Mouse (Mus musculus): Measurements from ENCODE around the gene Frrs1. TPM values are rescaled to one million over a fixed set of nuclear protein-coding genes. Genes with fewer than 3 reads are reported as not detected.

The Frrs1 gene
- polyA plus RNA-seq, 1 experiment from 2014 or later, result 14.2 TPM

DNA sequence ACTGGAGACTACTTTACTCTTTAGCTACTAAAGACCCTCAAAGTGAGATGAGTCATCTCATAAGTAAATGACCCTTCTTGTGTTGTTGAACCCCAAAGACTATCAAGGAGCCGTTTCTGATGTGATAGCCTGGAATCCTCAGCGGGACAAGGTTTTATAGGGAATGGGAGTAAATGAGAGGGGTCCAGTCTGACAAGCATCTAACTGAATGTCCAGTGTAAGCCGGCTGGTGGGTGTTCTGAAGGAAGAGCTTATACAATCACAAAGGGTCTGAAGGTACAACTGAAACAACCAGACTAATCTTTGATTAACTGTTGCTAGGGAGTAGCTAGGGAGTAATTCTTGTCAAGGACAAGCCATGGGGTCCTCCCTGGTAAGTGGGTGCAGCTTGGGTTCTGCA, 6.8 kb upstream of the Frrs1 start:
- no peak overlapping the region for H3K27ac ChIP-seq
- no peaks in the 10 kb centered on the region for H3K9me3 ChIP-seq
- H3K4me1 ChIP-seq, result no peaks in the 10 kb centered on the region
- no peak for ATAC-seq (ENCODE audit: insufficient number of reproducible peaks, insufficient read depth, low FRiP score, low TSS enrichment, low read depth)
- 92% methylated on average over 3 of the region's 3 CpGs for WGBS
- H3K36me3 ChIP-seq, result no peaks in the 10 kb centered on the region
- no peaks in the 10 kb centered on the region for H3K27me3 ChIP-seq
- no peak overlapping the region for H3K4me2 ChIP-seq
- H3K9ac ChIP-seq, result no peak overlapping the region
- H3K4me3 ChIP-seq, result no peak overlapping the region

DNA sequence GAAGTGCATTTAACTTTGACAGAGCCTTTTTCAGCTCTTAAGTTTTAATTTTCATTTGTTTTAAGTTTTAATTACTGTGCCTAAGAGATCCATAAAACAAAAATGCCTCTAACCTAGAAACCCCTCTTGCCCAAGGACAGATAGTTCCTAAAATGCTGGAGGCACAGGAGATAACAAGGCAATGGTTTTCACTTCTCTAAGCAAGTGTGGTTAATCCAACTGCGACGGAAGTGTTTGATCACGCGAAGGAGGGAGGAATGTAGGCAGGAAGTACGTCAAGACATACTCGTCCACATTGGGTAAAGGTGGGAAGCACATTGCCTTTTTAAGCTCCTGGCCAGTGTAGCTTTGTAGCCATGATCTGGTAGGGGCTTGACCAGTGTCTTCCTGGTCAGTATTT, 1.7 kb upstream of the Frrs1 start:
- 65% methylated on average over 6 of the region's 6 CpGs for WGBS
- H3K9me3 ChIP-seq, result no peaks in the 10 kb centered on the region
- H3K27me3 ChIP-seq, result no peaks in the 10 kb centered on the region
- no peak overlapping the region for H3K4me2 ChIP-seq
- no peak for ATAC-seq (ENCODE audit: insufficient number of reproducible peaks, insufficient read depth, low FRiP score, low TSS enrichment, low read depth)
- H3K4me3 ChIP-seq, result no peak overlapping the region
- H3K36me3 ChIP-seq, result no peaks in the 10 kb centered on the region
- no peak overlapping the region for H3K9ac ChIP-seq
- no peak overlapping the region for H3K27ac ChIP-seq
- H3K4me1 ChIP-seq, result no peaks in the 10 kb centered on the region; the same call in 1 of the 2 replicates

DNA sequence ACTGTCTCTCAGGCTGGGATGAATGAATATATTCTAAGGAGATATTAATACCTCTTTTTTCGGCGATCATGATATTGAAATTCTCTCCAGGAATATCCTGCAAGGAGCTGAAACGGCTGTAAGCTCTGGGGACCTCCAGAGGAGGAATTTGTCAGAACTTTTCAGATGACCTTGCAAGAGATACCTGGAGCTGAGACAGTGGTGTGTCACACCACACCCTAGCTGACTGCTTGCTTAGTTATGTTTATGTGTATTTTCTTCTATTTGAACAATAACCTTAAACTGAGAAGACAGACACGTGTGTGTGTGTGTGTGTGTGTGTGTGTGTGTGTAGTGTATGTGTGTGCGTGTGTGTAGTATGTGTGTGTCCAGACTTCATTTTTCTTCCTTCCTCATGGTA, 488 bp downstream of the Frrs1 start:
- no peaks in the 10 kb centered on the region; the same call in 1 of the 2 replicates for H3K4me1 ChIP-seq
- H3K9ac ChIP-seq, result no peak overlapping the region
- no peaks in the 10 kb centered on the region for H3K27me3 ChIP-seq
- H3K9me3 ChIP-seq, result no peaks in the 10 kb centered on the region
- no peak overlapping the region for H3K4me2 ChIP-seq
- H3K4me3 ChIP-seq, result no peak overlapping the region
- no peak overlapping the region for H3K27ac ChIP-seq
- ATAC-seq (ENCODE audit: insufficient number of reproducible peaks, insufficient read depth, low FRiP score, low TSS enrichment, low read depth), result no peak
- no peaks in the 10 kb centered on the region for H3K36me3 ChIP-seq
- 80% methylated on average over 5 of the region's 5 CpGs for WGBS

DNA sequence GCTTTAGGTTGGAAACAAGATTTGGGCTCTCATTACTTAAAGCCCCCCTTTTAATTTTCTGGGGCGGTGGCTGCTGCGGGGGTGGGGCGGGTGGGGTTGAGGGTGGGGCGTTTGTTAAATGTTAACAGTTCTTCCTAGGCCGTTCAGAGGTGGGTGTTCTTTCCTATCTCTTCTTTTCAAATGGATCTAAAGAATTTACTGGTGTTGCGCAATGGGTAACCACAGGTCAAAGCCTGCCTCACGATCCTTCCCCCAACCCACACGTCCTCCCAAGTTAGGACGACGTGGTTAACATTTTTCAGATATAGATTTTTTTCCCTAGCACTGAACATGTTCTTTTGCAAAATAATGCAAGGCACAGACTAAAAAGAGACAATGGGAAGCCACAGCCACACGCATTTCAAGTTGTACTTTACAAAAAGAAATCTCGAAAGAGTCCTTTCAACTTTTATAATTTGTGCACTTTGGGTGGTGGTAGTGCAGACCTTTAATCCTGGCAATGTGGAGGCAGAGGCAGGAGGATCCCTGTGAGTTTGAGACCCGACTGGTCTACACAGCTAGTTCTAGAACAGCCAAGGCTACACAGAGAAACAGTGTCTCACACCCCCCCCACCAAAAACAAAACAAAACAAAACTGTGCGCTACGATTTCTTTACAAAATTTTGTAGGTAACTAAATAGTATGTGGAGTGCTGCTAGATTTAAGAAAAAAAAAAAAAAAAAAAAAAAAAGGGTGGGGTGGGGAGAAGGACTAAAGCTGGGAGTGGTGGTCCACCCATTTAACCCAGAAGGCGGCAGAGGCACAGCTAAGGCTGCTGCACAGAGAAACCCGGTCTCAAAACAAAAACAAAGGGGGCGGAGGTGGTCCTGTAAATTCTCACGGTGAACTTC, 1.3 kb downstream of the Frrs1 start:
- no peak for ATAC-seq (ENCODE audit: insufficient number of reproducible peaks, insufficient read depth, low FRiP score, low TSS enrichment, low read depth)

DNA sequence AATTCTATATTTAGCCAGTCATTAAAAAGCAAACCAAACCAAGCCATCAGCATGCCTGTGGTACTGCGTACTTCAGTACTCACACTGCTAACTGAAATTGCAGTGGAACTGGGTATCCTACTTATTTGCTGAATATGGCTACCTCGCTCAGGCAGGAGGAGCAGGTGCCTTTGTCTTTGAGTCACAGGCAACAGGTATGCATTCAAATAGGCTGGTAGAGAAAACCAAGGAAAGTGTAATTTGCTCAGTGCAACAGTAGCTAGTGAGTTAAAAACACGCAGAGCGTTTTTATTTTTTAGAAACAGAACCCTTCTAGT, 1.9 kb downstream of the Frrs1 start:
- no peaks in the 10 kb centered on the region for H3K27me3 ChIP-seq
- H3K4me3 ChIP-seq, result peak overlapping the region; percentile 59
- H3K9ac ChIP-seq, result peak overlapping the region; percentile 74
- peak overlapping the region; percentile 51; the same call in 1 of the 2 replicates for H3K27ac ChIP-seq
- WGBS, result 8% methylated on average over 4 of the region's 4 CpGs
- no peaks in the 10 kb centered on the region for H3K9me3 ChIP-seq
- H3K4me1 ChIP-seq, result no peaks in the 10 kb centered on the region; the same call in 1 of the 2 replicates
- H3K36me3 ChIP-seq, result no peaks in the 10 kb centered on the region
- peak overlapping the region; percentile 82 for H3K4me2 ChIP-seq
- peak; percentile 11; the same call in 1 of the 2 replicates for ATAC-seq (ENCODE audit: insufficient number of reproducible peaks, insufficient read depth, low FRiP score, low TSS enrichment, low read depth)

More for the DNA sequence above, 1.3 kb downstream of the Frrs1 start:
- WGBS, result 65% methylated on average over 19 of the region's 19 CpGs
- Histone ChIP-seq H3K27me3 (no peaks in the 10 kb centered on the region), H3K27ac (peak overlapping the region; percentile 51; the same call in 1 of the 2 replicates), H3K9me3 (no peaks in the 10 kb centered on the region), H3K4me3 (peak overlapping the region; percentile 59), H3K36me3 (no peaks in the 10 kb centered on the region), H3K9ac (no peak overlapping the region), H3K4me2 (peak overlapping the region; percentile 82), H3K4me1 (no peaks in the 10 kb centered on the region; the same call in 1 of the 2 replicates)

DNA sequence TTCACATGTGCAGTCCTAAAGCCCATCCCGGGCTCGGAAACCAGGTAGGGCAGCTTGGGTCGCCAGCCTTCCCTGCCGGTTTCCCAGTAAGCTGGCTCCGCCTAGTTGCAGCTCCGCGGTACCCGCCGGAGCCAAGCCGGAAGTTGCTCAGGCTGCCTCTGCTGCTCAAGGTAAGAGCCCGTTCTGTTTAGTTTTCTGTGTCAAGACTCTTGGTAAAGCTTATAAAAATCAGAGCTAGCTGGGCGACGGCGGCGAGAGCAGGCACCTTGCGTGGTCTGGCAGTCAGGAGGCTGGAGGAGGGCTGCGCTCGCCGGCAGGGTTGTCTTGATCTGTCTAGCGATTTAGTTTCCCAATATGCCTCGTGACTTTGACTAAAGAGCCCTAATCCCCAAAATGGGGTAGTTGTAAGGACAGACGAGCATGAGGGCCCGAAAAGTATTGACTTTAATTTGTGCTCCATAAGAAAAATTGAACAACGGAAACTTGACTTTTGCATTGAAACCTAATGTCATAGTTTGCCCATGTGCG, 2.3 kb downstream of the Frrs1 start:
- WGBS, result 2% methylated on average over 25 of the region's 25 CpGs
- ATAC-seq (ENCODE audit: insufficient number of reproducible peaks, insufficient read depth, low FRiP score, low TSS enrichment, low read depth), result peak; percentile 81
- H3K4me1 ChIP-seq, result no peaks in the 10 kb centered on the region; the same call in 1 of the 2 replicates
- peak overlapping the region; percentile 74 for H3K9ac ChIP-seq
- H3K9me3 ChIP-seq, result no peaks in the 10 kb centered on the region
- peak overlapping the region; percentile 51 for H3K27ac ChIP-seq
- peak overlapping the region; percentile 82 for H3K4me2 ChIP-seq
- no peaks in the 10 kb centered on the region for H3K36me3 ChIP-seq
- no peaks in the 10 kb centered on the region for H3K27me3 ChIP-seq
- H3K4me3 ChIP-seq, result peak overlapping the region; percentile 59

DNA sequence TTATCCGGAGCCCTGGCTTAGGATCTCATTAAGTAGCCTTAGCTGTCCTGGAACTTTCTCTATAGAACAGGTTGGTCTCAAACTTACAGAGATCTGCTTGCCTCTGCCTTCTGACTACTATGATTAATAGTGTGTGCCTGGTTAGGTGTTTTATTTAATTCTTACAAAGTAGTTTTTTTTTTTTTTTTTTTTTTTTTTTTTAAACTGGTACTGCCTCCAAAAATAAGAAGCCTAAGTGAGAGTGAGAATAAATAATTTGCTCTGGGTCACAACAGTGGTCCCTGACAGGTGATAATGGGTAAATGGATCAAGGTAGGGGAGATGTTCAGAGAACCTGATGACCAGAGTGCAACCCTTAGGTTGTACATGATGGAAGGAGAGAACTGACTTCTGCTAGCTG, 3.4 kb downstream of the Frrs1 start:
- Histone ChIP-seq H3K4me2 (no peak overlapping the region), H3K27me3 (no peaks in the 10 kb centered on the region), H3K9ac (no peak overlapping the region), H3K9me3 (no peaks in the 10 kb centered on the region), H3K4me1 (no peaks in the 10 kb centered on the region; the same call in 1 of the 2 replicates), H3K4me3 (no peak overlapping the region), H3K36me3 (no peaks in the 10 kb centered on the region), H3K27ac (no peak overlapping the region)
- ATAC-seq (ENCODE audit: insufficient number of reproducible peaks, insufficient read depth, low FRiP score, low TSS enrichment, low read depth), result no peak
- 70% methylated on average over 1 of the region's 1 CpGs for WGBS

DNA sequence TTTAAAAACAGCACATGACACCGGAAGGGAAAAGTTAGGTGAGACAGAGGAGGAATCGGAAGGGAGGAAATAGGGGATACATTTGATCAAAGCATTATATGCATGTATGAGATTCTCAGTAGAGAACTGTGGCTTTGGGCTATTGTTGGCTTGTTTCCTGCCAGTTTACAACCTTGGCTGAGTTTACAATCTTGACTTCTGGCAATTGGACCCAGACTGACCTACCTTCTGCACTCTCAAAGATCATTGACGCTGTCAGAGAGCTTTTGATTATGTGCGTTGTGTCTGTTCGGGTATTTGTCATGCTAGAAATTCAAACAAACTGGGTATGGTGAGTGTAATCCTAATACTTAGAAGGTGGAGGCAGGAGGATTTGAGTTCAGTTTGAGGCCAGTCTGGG, 5.2 kb downstream of the Frrs1 start:
- no peak overlapping the region for H3K9ac ChIP-seq
- 65% methylated on average over 5 of the region's 5 CpGs for whole genome bisulfite sequencing
- no peak overlapping the region for H3K4me2 ChIP-seq
- H3K27ac ChIP-seq, result no peak overlapping the region
- H3K9me3 ChIP-seq, result no peaks in the 10 kb centered on the region
- no peak overlapping the region for H3K4me3 ChIP-seq
- no peaks in the 10 kb centered on the region for H3K36me3 ChIP-seq
- no peak for ATAC-seq (ENCODE audit: insufficient number of reproducible peaks, insufficient read depth, low FRiP score, low TSS enrichment, low read depth)
- no peaks in the 10 kb centered on the region for H3K27me3 ChIP-seq
- no peaks in the 10 kb centered on the region; the same call in 1 of the 2 replicates for H3K4me1 ChIP-seq

DNA sequence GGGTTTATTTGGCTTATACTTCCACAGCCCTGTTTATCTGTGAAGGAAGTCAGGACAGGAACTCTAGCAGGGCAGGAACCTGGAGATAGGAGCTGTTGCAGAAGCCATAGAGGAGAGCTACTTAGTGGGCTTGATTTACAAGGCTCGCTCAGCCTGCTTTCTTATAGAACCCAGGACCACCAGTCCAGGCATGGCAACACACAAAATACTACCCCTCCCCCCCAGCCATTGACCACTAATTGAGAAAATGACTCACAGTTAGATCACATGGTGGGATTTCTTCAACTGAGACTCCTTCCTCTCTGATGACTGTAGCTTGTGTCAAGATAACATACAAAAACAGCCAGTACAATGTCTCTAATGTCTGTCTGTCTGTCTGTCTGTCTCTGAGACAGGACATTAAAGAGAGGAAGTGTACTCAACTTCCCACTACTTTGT, 6.0 kb downstream of the Frrs1 start:
- ATAC-seq (ENCODE audit: insufficient number of reproducible peaks, insufficient read depth, low FRiP score, low TSS enrichment, low read depth), result no peak
- no peak overlapping the region for H3K9ac ChIP-seq
- no peaks in the 10 kb centered on the region for H3K27me3 ChIP-seq
- no peaks in the 10 kb centered on the region for H3K36me3 ChIP-seq
- H3K9me3 ChIP-seq, result no peaks in the 10 kb centered on the region
- H3K27ac ChIP-seq, result no peak overlapping the region
- 58% methylated on average over 1 of the region's 1 CpGs for WGBS
- H3K4me2 ChIP-seq, result no peak overlapping the region
- no peaks in the 10 kb centered on the region; the same call in 1 of the 2 replicates for H3K4me1 ChIP-seq
- H3K4me3 ChIP-seq, result no peak overlapping the region

DNA sequence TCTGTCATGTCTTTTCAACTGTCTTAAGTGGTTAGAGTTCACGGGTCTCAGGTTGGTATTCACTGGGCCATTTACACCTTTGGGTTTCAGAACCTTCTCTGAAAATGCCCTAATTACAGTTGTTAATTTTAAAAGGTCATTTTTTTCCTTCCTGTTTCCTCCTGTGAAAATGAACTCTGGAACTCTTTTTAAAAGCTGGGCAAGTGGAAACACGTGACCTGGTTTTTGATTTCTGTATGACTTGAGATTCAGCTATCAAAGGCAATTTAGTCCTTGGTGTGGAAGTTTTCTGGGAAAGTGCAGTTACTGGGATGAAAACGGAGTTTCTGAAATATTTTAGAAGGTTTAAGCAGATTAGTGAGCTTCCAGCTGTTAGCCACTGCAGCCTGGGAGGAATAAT, 11.1 kb downstream of the Frrs1 start:
- Histone ChIP-seq H3K27me3 (no peaks in the 10 kb centered on the region), H3K4me1 (no peaks in the 10 kb centered on the region), H3K9me3 (no peaks in the 10 kb centered on the region), H3K4me3 (no peak overlapping the region), H3K36me3 (no peaks in the 10 kb centered on the region), H3K4me2 (no peak overlapping the region), H3K27ac (no peak overlapping the region), H3K9ac (no peak overlapping the region)
- 46% methylated on average over 3 of the region's 3 CpGs for WGBS
- no peak for ATAC-seq (ENCODE audit: insufficient number of reproducible peaks, insufficient read depth, low FRiP score, low TSS enrichment, low read depth)

DNA sequence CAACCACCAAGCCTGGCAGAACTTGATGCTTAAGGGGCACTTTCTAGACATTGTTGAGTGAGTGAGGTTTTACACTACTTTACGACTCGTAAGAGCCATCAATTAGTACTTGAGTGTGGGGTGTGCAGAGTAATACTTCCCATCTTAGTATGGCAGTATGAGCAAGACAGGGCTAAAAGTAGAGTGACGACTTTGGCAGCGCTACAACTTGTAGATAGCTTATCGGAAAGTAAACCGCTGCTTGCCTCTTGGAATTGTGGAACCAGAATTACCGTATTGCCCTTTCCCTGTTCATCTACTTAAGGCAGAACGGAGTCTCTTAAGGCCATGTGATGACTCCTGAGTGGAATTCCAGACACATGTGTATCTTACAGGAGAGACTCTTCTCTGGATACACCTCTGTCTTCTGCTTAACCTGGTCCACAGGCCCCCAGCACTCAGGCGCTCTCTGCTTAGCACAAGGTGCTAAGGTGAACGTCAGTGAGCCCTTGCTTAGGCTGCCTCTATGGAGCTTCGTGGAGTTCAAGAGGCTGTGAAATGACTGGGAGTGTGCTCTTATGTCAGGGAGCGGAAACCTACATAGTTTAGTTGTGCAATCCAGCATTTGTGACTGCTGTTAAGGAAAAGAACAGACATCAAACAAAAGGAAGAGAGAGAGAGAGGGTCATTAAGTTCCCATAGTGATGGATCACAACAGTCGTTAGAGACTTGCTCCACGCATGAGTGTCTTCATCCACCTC, 23.1 kb downstream of the Frrs1 start:
- H3K27ac ChIP-seq, result no peak overlapping the region
- no peak overlapping the region for H3K4me2 ChIP-seq
- no peaks in the 10 kb centered on the region for H3K9me3 ChIP-seq
- H3K36me3 ChIP-seq, result no peaks in the 10 kb centered on the region
- no peaks in the 10 kb centered on the region for H3K4me1 ChIP-seq
- no peak overlapping the region for H3K9ac ChIP-seq
- 95% methylated on average over 14 of the region's 14 CpGs for WGBS
- H3K27me3 ChIP-seq, result no peaks in the 10 kb centered on the region
- ATAC-seq (ENCODE audit: insufficient number of reproducible peaks, insufficient read depth, low FRiP score, low TSS enrichment, low read depth), result no peak
- H3K4me3 ChIP-seq, result no peak overlapping the region

Measured in embryonic facial prominence, embryonic 13.5 days (tissue).